Mouse (Mus musculus) common myeloid progenitor, adult 5-6 weeks (primary cell): ENCODE results near the gene Hcst. TPM values are rescaled to one million over a fixed set of nuclear protein-coding genes. Genes with fewer than 3 reads are reported as not detected.

Experiments
- ATAC-seq: replicated peaks from 2 replicates; pipeline ENCODE4 v1.8.0; 2016; ENCODE audit warnings: low read depth, mild to moderate bottlenecking, moderate TSS enrichment, inconsistent platforms; ENCODE audit not compliant: poor library complexity, severe bottlenecking
- total RNA-seq: library from RNA; stranded (forward); fragments of 200-1000, 187-1606 nt; gene quantifications from 2 replicates; pipeline ENCODE4 v1.2.3, GENCODE M21; 2017

Gene Hcst
- 9.4 and 11.9 TPM in 2 replicates for total RNA-seq

DNA sequence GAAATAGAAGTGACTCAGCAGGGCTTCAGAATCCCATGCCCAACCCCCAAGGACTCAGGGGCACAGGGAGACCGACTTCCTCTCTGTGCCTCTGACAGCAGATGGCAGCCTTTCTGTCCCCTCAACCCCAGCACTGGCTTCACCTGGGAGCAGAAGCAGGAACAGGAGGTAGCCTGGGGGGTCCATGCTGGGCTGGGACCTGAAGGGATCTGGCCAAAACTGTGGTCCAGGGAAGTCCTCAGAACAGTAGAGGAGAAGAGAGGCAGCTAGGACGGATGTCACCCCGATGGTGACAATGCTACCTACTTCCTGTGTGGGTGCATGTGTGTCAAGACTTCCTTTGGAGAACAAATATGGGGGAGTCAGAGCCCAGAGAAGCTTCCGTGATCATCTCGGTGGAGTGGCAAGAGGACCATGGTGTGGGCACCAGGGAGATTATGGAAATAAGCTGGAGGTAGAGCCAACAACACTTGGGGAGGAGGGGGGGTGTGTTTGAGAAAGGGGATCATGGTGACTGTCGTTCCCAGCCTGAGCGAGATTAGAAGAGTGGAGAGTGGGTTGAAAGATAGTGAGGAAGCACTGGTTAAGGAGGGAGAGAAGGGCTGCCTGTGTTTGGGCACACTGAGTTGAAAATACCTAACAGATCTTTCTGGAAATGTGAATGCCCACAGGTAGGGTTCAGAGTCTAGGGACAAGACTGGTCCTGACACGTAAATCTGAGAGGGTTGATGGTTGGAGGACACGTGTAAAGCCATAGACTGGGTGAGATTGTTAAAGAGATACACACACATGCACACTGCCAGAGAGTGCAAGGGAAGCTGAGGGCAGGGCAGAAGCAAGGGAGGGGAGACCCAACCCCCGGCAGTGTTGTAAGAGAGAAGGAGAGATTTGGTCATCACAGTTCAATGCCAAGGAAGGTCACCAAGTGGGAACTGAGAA lies at the start of gene Hcst:
TSS of gene Hcst (minus strand) at position 294 of the 939 bp plus-strand sequence.
- ATAC-seq = peak; percentile 39

- no peak for ATAC-seq
These were observed 45.2 kb upstream of the Hcst start for GRCm38 (mm10) chr7:30464816-30465300.

DNA sequence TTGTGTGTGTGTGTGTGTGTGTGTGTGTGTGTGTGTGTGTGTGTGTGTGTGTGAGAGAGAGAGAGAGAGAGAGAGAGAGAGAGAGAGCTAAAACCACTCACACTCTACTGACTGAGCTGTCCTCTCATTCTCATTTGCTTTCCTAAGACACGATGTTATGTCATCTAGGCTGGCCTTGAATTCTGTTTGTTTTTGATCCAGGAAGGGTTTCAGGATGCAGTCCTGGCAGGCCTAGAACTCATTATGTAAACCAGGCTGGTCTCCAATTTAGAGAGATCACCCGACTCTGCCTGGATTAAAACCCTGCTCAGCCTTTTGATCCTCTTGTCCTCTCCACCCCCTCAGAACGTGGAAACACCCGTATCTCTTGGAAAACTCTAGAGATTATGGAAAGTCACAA lies 44.3 kb upstream of the Hcst start:
- no peak for ATAC-seq

GRCm38 (mm10) chr7:30463568-30463967 lies 43.9 kb upstream of the Hcst start:
- ATAC-seq = no peak

DNA sequence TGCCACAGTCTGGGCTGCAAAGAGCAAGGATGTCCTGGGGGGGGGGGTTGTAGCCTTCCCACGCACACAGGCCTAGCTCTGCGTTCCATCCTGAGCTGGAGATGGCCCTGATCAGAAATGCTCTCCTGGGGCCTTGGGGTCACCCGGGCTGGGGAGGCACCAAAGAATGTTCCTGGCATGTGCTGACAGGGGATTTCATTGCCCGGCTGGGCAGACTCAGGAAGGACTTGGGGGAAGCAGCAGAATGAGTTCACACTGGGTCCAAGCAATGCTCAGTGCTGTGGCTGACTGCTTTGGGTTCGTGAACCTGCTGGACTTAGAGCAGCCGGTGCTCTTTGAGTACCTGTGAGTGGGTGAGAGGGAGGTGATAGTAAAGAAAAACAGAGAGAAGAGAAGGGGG lies 39.8 kb upstream of the Hcst start:
- no peak for ATAC-seq

DNA sequence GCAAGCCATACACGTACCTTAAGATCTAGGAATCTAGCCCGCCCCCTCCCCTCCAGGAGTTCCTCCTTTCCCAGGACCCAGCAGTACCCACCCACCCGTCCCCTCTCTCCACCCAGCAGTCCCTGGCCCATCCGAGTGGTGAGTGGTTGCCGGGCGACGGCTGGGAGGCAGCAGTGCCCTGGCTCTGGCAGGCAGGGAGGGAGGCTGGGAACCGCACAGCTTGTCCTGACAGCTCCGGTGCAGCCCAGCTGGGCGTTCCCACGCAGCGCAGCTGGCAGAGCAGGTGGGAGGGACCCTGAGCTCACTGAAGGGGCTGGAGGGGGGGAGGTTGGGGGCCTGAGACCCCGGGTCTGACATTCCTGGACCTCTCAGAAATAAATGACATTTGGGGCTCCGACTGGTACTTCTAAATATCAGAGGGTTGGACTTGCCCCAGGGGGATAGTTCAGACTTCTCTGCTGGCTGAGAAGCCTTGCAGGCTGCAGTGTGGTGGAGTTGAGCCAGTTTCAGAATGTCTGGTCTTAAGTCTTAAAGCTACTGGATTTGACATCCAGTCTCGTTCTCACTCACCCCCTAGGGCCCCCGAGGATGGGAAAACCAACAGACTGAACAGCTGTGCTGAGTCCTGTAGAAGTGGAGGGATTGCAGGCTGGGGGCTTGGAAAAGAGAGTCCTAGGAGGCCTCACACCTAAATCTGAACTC lies 38.1 kb upstream of the Hcst start, which contains the start of the genes Kirrel2 and Nphs1:
TSS of gene Kirrel2 (minus strand) at position 62 of the 702 bp plus-strand sequence.
TSS of gene Nphs1 (plus strand) at position 687 of the 702 bp plus-strand sequence.
- ATAC-seq = no peak

GRCm38 (mm10) chr7:30456911-30457628 lies 37.4 kb upstream of the Hcst start:
- ATAC-seq = no peak

DNA sequence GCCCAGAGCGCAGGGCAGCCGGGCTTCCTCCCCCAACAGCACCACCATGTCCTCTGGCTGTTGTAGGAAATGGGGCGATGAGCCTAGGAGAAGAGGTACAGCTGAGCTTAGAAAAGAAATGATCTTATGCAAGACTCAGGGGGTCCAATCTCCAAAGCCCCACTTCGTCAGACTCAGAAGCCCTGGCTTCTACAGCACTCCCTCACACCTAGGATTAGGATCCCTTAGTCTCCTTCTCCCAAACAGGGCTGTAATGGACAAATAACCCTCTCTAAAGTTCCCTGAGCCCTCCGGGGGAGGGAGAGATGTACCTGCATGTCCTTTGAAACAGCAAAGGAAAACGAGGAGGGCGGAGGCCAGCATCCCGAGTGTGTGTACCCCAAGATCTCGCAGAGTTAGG lies 36.8 kb upstream of the Hcst start:
- no peak for ATAC-seq

GRCm38 (mm10) chr7:30454259-30454658 lies 34.6 kb upstream of the Hcst start:
- peak; percentile 50 for ATAC-seq

DNA sequence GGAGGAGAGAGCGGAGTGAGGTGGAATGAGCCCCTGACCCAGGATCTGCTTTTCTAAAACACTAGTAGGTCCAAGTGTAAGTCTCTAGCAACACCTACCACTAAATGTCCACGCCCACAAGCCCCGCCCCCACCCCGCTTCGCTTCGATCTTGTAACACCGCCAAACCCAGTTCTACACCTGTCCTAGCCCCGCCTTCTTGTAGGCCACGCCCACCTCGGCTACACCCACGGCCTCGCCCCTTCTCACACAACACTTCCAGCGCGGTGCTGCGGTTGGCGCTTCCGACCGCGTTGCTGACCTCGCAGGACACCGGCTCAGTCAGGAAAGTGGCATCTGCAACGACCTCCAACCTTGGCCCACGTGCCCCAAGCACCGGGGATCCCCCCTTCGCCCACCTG lies 34.1 kb upstream of the Hcst start:
- ATAC-seq = peak; percentile 77

DNA sequence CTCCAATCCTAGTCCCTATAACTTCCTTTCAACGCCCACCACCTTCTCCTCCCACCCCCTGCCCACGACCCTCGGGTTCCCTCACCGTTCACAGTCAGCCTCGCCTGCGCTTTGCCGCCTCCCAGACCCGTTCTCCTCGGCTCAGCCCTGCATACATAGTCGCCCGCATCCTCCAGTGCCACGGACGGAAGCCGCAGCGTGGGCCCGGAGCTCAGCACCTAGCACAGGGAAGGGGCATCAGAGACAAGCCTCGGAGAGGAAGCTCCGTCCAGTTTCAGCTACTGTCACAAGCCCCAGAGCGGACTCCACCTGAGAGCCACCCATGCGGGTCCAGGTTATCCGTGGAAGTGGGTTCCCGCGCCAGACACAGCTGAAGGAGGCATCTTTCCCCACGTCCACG lies 33.7 kb upstream of the Hcst start:
- ATAC-seq = 0 out of 2 replicates have a peak, but pooled peaks have one; percentile 13

- no peak for ATAC-seq
These were observed 30.6 kb upstream of the Hcst start for GRCm38 (mm10) chr7:30450241-30450640.

DNA sequence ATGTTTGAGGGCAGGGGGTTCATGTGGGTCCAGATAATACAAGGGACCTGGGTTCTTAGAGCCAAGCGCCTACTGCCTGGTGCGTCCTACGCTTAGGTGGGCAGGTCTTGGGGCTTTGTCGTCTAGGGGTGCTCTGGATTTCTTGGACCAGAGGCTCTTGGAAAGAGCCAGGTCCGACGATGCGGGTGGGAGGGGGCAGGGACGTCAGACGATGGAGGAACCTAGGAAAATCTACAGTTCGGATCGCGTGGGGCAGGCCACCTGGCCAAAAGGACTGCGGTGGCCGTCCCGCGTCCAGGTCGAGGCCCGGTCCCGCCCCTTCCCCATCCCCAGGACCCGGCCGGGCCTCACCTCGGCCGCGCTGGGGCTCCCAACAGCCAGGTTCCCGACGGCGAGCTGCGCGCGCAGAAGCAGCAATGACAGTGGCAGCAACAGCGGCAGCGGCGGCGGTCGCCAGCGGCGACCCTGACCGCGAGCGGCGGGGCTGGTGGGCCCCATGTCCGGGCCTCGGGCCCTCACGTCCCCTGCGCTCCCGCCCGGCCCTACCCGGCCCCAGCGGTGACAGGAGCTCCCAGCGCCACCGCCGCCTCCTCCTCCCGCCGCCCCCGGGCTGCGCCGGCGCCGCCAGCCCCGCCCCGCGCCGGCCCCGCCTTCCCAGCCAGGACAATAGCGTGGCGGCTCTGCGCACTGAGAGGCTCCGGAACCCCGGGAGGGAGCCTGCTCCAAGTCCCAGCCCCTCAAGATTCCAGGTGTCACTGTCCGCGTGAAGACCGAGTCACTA lies 25.5 kb upstream of the Hcst start, which contains the start of gene Aplp1:
TSS of gene Aplp1 (minus strand) at position 565 of the 781 bp plus-strand sequence.
- 0 out of 2 replicates have a peak, but pooled peaks have one; percentile 40 for ATAC-seq

GRCm38 (mm10) chr7:30444154-30444970 lies 24.7 kb upstream of the Hcst start:
- ATAC-seq = 0 out of 2 replicates have a peak, but pooled peaks have one; percentile 45

DNA sequence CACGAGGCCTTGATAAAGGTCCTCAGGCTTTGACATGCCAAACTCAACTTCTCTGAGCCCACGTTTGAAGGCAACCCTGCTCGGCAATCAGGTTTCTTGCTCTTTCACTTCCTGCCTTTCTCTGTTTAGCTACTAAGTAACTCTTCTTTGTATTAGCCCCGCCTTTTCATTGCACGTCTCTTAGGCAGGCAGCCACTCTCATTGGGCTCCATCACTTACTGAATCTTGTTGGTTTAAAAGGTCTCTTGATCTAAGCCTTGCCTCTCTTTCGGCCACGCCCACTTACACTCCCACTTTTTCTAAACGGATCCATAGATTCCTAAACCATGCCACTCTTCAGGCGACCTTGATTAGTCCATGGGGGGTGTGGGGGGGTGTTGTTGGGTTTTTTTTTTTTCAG lies 24.0 kb upstream of the Hcst start:
- no peak for ATAC-seq

DNA sequence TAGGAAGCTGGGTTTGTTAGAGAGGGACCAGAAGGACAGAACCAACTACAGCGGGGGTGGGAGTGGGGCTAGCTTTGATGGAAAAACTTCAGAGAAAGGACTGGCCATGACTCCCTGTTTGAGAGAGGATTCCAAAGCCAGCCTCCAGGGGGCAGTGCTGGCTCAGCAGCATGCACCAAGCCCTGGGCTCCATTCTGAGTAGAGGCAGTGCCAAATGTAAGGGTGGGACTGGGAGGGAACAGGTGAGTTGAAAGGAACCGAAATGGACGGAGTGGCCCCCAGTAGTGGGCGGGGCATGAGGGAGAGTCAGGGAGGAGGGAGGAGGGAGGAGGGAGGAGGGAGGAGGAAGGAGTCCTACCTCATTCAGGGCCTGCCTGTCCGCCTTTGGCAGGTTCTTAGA lies 21.0 kb upstream of the Hcst start:
- peak; percentile 77 for ATAC-seq

DNA sequence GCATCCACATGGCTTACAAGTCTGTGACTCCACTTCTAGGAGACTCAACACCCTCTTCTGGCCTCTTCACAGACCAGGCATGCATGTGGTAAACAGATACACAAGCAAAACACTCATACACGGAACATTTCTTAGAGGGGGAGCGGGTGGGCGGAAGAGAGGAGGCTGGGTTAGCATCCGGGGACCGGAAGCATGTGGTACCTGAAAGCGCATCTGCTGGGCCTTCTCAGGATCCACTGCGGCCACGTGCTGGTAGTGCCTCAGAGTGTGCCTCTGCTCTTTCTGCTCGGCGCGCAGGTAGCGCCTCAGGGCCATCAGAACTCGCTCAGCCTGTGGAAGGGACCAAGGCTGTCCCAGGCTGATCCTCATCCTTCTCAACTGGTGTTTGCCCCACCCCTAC lies 20.1 kb upstream of the Hcst start:
- ATAC-seq = no peak

DNA sequence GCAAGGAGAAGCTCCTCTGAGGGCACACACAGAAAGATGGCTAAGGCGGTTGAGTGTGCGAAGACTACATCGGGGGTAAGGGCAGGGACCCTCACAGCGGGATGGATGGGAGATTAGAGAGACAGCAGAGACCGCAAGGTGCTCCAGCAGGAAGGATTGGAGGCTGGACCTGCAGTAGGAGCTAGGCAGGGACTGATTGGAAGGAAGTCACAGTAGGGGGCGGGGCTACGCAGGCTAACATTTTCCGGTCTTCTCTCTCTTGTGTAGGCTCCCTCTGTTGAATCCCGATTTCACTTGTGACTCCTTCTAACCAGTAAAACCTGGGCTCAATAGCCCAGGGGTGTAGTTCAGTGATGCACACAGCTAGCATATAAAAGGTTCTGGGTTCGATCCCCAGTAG lies 17.2 kb upstream of the Hcst start:
- 0 out of 2 replicates have a peak, but pooled peaks have one; percentile 43 for ATAC-seq
